Mouse (Mus musculus) olfactory bulb, adult 2 months (tissue): ENCODE measurements around the gene Xntrpc.

Experiments used
- CTCF ChIP-seq: fragments of 200-500 bp; IDR thresholded peaks from 2 replicates; pipeline ENCODE4 v1.5.1; 2012; ENCODE audit warnings: low read depth, mild to moderate bottlenecking, low read length, moderate library complexity; ENCODE audit not compliant: insufficient read depth
- POLR2A ChIP-seq: fragments of 200-500 bp; IDR thresholded peaks from 2 replicates; pipeline ENCODE4 v1.6.1; 2012; ENCODE audit warnings: mild to moderate bottlenecking, low read depth, low read length, moderate library complexity; ENCODE audit not compliant: insufficient read depth

GRCm38 (mm10) chr7:102137898-102138297 is 72.4 kb downstream of the Xntrpc start:
- TF ChIP-seq CTCF (no peak), POLR2A (no peak)
